Mouse (Mus musculus) cerebellum, adult 2 months (tissue): Measurements from ENCODE around the gene Gas1. TPM values are rescaled to one million over a fixed set of nuclear protein-coding genes. Genes with fewer than 3 reads are reported as not detected.

Experiments
- DNase-seq, 2 experiments: peaks; one replicate each; pipeline ENCODE4 v3.0.0; 2021
- H3K27ac ChIP-seq: fragments of 200-500 bp; 2 replicates; pipeline ENCODE4 v1.5.1; 2012; ENCODE audit warnings: low read length, control low read depth, inconsistent platforms; ENCODE audit not compliant: insufficient read depth
- H3K27me3 ChIP-seq: fragments of 200-500 bp; 2 replicates; pipeline ENCODE4 v1.6.1; 2012; ENCODE audit warnings: inconsistent platforms, mild to moderate bottlenecking, low read length, moderate library complexity; ENCODE audit not compliant: control insufficient read depth, insufficient read depth
- H3K4me1 ChIP-seq: fragments of 200-500 bp; 2 replicates; pipeline ENCODE4 v1.6.1; 2011; ENCODE audit warnings: low read length; ENCODE audit not compliant: control insufficient read depth, insufficient read depth
- H3K4me3 ChIP-seq: fragments of 200-500 bp; replicated peaks from 2 replicates; pipeline ENCODE3; 2011; ENCODE audit warnings: mild to moderate bottlenecking, low read depth, low read length, control low read depth; ENCODE audit not compliant: insufficient read depth
- CTCF ChIP-seq: fragments of 200-500 bp; IDR thresholded peaks from 2 replicates; pipeline ENCODE4 v1.5.1; 2011; ENCODE audit warnings: low read depth, mild to moderate bottlenecking, control low read depth, low read length, moderate library complexity, borderline replicate concordance; ENCODE audit not compliant: insufficient read depth
- POLR2A ChIP-seq: fragments of 200-500 bp; IDR thresholded peaks from 2 replicates; pipeline ENCODE4 v1.6.1; 2011; ENCODE audit warnings: low read length, control low read depth, borderline replicate concordance; ENCODE audit not compliant: insufficient read depth
- WGBS: fragments of 180-500 bp; shearing (Covaris S2); methylation state at CpG from one replicate; pipeline ENCODE4 v1.1.7; 2018; 5-methylcytosine and 5-hydroxymethylcytosine counted together
- polyA plus RNA-seq: library from polyadenylated mRNA; depleted of rRNA; stranded (reverse); fragments of >200 nt; gene quantifications from 2 replicates; pipeline ENCODE4 v1.2.3, GENCODE M21; 2012

Gene Gas1
- polyA plus RNA-seq, 1 experiment = 13.1 TPM

DNA sequence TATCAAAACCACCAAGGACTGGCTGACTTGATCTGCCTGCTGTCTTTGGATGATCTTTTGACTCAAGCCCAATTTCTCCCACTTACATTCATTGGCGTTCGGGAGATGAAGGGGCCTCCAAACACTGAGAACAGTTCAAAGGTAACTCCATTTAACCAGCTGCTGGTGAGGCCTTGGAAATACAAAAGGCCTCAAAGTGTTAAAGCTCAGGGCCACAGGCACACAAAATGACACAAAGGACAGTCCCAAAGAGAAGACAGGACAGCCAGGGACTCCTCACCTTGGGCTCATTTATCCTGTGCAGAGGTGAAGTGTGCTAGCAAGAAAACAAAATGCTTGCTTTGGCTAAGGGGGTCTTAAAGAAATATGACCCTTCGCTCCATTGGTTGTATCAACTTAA, 30.9 kb downstream of the Gas1 start:
- Histone ChIP-seq H3K27me3 (no peaks in the 10 kb centered on the region), H3K27ac (no peak overlapping the region), H3K4me1 (no peaks in the 10 kb centered on the region; the same call in 1 of the 2 replicates), H3K4me3 (no peak overlapping the region)
- no peak for TF ChIP-seq POLR2A
- no peak for TF ChIP-seq CTCF
- 42% methylated on average over 3 of the region's 3 CpGs for WGBS
- no peak for DNase-seq

DNA sequence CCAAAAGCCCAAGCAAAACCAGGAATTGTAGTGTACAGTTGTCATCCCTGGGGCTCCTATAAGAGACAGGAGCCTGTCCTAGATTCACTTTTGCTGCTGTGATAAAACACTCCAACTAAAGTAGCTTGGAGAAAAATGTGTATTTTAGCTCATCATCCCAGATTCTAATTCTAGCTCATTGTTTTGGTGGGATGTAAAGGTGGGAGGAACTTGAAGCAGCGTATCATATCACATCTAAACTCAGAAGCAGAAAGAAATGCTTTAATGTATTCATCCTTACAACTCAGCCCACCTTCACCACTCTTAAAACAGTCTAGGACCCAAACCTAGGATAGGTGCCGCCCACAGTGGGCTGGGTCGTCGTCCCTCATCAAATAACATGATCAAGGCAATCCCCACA, 40.2 kb downstream of the Gas1 start:
- WGBS = 97% methylated on average over 4 of the region's 4 CpGs
- H3K4me1 ChIP-seq = no peaks in the 10 kb centered on the region
- H3K27me3 ChIP-seq = no peaks in the 10 kb centered on the region; the same call in 1 of the 2 replicates
- no peak for DNase-seq
- no peak overlapping the region for H3K4me3 ChIP-seq
- TF ChIP-seq CTCF (no peak), POLR2A (no peak)
- no peak overlapping the region for H3K27ac ChIP-seq

DNA sequence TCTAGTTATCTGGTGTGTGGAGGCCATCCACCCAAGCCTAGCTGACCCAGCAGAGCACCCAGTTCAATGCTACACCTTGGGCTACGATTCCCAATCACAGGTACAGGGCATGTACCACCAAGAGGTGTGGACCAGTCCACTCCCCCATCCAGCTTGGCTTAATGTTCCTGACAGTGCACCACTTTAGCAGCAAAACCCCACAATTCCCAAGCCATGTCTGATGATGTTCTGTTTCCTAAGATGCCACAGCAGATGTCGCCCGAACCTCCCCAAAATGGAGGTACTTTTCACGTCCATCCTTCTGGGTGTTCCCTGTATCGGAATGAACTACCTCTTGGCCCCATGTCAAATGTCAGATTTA, 42.7 kb downstream of the Gas1 start:
- no peaks in the 10 kb centered on the region for H3K4me1 ChIP-seq
- WGBS = 85% methylated on average over 5 of the region's 5 CpGs
- no peak overlapping the region for H3K27ac ChIP-seq
- no peaks in the 10 kb centered on the region; the same call in 1 of the 2 replicates for H3K27me3 ChIP-seq
- no peak for TF ChIP-seq POLR2A
- no peak for TF ChIP-seq CTCF
- no peak for DNase-seq
- H3K4me3 ChIP-seq = no peak overlapping the region

DNA sequence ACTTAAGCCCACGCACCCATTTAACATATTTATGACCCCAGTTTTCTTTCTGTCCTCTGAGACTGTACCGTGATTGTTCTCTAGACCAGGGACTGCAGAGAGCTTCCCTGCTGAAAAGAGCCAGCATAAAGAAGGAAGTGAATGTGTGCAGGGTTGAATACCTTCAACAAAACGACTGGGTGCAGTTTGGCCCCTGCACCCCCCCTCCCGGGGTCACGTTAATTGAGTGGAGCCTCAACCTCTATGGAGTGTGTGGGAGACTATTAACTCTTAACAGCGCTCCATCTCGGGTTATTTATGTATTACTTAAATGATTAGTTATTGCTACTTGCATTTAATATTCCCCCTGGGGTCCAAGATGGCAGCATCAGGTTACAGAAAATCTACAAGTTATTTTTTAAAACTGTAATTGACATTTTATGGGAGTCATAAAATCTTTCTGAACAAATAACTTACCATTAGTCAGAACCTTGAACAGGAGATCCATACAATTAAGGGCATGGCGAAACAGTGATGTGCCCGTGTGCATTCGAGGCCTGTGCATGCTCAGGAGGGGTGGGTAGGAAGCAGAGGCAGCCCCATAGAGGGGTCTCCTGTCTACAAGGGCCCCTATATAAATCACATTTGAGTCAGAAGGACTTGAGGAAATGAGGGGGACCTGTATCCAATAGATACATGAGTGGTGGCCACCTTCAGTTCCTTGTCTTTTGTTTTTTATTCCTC, 43.3 kb downstream of the Gas1 start:
- H3K4me3 ChIP-seq = no peak overlapping the region
- no peak for DNase-seq
- no peaks in the 10 kb centered on the region; the same call in 1 of the 2 replicates for H3K27me3 ChIP-seq
- no peaks in the 10 kb centered on the region for H3K4me1 ChIP-seq
- no peak for TF ChIP-seq POLR2A
- no peak for TF ChIP-seq CTCF
- no peak overlapping the region for H3K27ac ChIP-seq
- WGBS = 54% methylated on average over 10 of the region's 10 CpGs

DNA sequence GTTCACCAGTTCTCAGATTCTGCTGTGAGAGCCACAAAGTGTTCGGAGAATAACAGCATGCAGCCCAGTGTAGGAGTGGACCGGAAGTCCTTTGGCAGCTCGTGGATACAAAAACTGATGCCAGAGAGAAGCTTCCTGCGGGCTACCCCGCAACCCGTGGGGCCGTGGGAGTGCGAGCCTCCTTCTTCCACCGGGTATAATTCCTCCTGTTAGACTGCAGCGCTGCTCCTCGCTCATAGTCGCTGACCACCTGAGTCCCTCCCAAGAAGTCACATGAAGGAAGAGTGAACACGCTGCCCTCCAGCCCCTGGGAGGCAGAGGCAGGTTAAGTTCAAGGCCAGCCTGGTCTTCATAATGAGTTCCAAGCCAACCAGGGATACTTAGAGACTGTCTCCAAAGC, 45.4 kb downstream of the Gas1 start:
- Histone ChIP-seq H3K4me1 (no peaks in the 10 kb centered on the region), H3K4me3 (no peak overlapping the region), H3K27ac (no peak overlapping the region), H3K27me3 (no peaks in the 10 kb centered on the region; the same call in 1 of the 2 replicates)
- no peak for DNase-seq
- TF ChIP-seq CTCF (no peak), POLR2A (no peak)
- 29% methylated on average over 13 of the region's 13 CpGs for WGBS

DNA sequence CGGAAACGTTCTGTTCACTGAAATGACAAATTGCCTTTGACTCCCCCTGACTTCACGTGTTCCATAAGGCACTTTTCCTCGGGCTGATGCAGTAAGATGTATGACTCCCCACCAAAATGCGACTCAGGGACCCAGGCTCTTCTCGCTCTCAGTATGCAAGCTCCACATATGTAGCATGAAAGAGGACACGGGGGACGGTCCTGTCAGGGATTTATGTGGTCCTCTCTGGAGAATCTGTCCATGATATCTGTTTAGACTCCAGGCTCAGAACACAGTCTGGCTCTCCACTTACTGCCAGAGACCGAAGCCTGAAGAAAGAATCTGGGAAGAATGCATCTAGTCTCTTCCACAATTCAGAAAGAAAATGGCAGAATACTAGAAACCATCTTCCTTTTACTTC, 47.6 kb downstream of the Gas1 start:
- no peak overlapping the region for H3K4me3 ChIP-seq
- H3K27me3 ChIP-seq = no peaks in the 10 kb centered on the region
- 74% methylated on average over 9 of the region's 9 CpGs for WGBS
- H3K27ac ChIP-seq = no peak overlapping the region
- DNase-seq = no peak
- TF ChIP-seq CTCF (no peak), POLR2A (no peak)
- no peaks in the 10 kb centered on the region for H3K4me1 ChIP-seq

DNA sequence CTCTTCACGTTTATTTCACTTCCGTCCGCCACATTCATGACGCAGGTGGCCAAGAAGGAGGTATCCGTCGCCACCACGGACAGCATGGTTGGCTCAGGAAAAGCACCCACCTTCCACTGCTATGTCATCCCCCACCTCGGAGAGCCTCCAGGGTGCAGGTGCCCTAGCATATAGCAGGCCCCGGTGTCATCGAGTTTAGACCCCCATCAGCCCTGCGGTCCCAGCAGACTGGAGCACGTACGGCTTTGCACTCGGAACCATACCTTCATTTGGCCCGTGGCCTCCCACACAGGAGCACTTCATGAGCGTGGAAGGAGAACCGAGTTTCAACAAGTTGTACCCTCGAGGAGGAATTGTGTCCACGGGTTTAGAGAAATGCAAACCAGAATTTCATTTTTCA, 50.8 kb downstream of the Gas1 start:
- no peak for TF ChIP-seq POLR2A
- TF ChIP-seq CTCF = no peak
- WGBS = 35% methylated on average over 19 of the region's 19 CpGs
- Histone ChIP-seq H3K4me1 (no peaks in the 10 kb centered on the region), H3K4me3 (no peak overlapping the region), H3K27me3 (no peaks in the 10 kb centered on the region; the same call in 1 of the 2 replicates), H3K27ac (no peak overlapping the region)
- no peak for DNase-seq

DNA sequence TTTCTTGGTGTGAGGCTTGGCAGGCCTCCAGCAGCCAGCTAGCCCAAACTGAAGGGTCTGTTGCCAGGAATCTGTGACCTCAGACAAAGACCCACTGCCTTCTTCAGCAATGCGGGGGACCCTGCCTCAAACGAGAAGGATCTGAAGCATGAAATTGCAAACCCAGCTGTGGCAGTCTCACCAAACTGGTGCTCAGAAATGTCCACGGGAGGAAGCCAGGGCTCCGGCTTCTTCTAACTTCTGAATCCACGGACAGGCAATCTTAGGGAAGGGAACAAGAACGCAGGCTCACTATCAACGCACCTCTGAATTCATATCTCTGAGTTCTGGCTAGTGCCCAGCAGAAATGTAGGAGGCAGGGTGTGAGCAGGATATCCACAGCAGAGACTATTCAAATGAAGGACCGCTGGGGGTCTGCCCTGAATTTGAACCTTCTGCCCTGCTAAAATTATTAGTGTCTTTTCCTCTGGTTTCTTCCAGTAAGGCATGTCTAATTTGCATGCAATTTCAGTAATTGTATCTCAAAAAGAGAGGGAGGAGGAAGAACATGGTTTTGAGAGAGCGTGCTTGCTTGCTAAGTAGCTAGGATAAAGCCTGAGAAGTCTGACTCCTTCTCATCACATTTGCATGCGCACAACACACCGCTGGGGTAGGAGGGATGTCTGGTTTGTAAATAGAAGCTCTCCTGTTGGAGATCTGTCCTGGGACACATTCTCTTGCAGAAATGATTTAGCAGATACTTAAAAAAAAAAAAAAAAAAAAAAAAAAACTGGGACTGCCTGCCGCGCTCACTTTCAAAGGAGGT, 51.5 kb downstream of the Gas1 start:
- Histone ChIP-seq H3K27ac (no peak overlapping the region), H3K4me1 (no peaks in the 10 kb centered on the region), H3K4me3 (no peak overlapping the region), H3K27me3 (no peaks in the 10 kb centered on the region; the same call in 1 of the 2 replicates)
- TF ChIP-seq POLR2A (no peak), CTCF (no peak)
- no peak for DNase-seq
- WGBS = 13% methylated on average over 13 of the region's 13 CpGs
